Mouse (Mus musculus) erythroblast, embryonic 14.5 days (primary cell): ENCODE results near the gene Foxd3.

Source experiments
- GATA1 ChIP-seq: IDR thresholded peaks from 2 replicates; pipeline ENCODE4 v1.6.1; 2012; ENCODE audit warnings: low read length, inconsistent platforms, mixed read lengths
- TAL1 ChIP-seq: IDR thresholded peaks from 3 replicates; pipeline ENCODE4 v1.6.1; 2012; ENCODE audit warnings: low read length, inconsistent platforms, mixed read lengths

- TF ChIP-seq GATA1 (no peak), TAL1 (no peak)
Observed at GRCm38 (mm10) chr4:99651823-99652450, 4.2 kb upstream of the Foxd3 start.
